Comparison of ENCODE assay signal across 12 mouse cellular contexts in the genomic region with DNA sequence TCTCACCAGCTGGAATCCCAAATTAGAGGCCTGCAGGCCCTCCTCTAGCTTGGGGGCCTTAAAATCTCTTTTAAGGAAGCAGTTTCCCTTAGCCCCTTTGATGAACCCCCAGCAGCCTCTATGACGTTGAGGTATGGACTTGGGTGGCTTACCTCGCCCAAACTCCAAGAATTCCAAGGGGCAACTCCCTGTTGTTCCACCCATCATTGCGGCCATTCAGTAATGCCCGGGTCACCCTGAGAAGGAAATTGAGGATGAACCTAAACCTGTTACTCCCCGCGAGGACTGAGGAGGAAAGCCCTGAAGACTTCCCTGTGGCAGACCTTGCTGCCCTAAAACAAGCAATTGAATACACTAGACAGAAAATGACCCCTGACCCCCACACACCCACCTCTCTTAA.
"Had no signal": no experiment of that assay in that cellular context is flagged by ENCODE, and none has a peak within 500 bp of the region (broad histone marks: within the 10 kb centered on the region; RNA-seq: fewer than 3 reads in every experiment).

No protein-coding gene starts in this region.

- DNase-seq: gastrocnemius, adult 2 months; gastrocnemius, postnatal 10 days; gastrocnemius, postnatal 25 days; heart, adult 2 months; heart, postnatal 14 days; heart, postnatal 4 days; kidney, adult 18-20 months; kidney, adult 8-10 months; kidney, postnatal 10 days; kidney, postnatal 25 days; kidney, postnatal 4 days; left cerebral cortex, postnatal 4 days had no signal
